Mouse (Mus musculus): ENCODE measurements around the gene Nuak1.

Gene Nuak1

DNA sequence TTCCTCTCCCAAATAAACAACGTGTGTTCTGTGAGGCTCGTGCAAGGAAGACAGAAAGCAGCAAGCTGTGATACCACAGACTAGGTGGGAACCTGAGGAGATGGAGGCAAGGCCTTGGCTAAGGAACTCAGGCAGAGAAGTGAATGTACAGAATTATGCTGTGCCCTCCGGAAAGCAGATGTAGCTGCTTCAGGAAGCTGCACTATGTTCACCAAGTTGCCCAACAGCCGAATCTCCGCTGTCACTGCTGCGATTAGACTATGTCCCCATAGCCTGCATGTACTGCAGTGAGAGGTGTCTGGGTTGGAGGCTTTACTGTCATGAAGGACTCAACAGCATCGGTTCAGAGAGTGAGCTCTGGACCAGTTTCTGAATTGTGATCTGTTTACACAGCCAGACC, 110.6 kb downstream of the Nuak1 start:
- no peak for DNase-seq

DNA sequence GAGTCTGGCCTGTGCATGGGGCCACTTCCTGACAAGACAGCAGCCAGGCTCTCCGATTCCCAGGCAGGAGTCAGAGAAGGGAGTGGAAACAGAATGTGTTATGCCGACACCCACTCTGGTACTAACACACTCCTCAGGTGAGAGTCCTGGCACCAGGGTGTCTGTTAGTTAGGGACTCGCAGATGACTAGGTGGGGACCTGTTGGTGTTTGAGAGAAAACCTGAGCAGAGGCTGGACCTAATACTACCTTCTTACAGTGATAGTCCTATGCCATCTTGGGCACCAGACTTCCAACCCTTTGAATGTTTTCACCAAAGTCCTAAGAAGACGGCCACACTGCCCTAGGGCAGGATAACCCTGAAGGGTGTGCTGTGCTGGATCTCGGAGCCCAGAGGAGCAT, 111.1 kb downstream of the Nuak1 start:
- no peak for DNase-seq

DNA sequence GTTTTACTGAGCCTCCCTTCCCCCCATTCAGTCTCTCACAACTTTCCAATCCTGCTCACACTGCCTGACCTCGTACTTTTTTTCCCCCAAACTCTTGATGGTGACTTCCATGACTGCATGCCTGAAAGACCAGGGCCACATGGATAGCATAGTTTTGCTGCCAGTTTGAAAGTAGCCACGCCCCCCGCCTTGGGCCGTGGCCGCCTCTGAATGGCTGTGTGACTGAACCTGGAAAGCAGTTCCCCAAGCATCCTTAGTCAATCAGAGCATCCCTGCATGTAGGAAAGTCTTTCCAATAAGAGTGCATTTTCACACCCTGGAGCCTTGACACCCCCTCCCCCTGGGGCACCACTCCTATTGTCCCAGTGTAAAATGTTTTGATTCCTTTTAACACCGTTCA, 116.4 kb downstream of the Nuak1 start:
- DNase-seq: no peak
